Mouse (Mus musculus) liver, adult (tissue): Measurements from ENCODE around the gene Lrrc45.
"Not testable (repeated sequence)": the region's sequence is repeated elsewhere in the genome, so short reads cannot be mapped to it uniquely, and the experiment has no call there.

Experiments
- GATA4 ChIP-seq: IDR thresholded peaks from 2 replicates; pipeline ENCODE4 v1.6.1; 2014; ENCODE audit warnings: mild to moderate bottlenecking, low read length; ENCODE audit not compliant: insufficient replicate concordance

Gene Lrrc45

DNA sequence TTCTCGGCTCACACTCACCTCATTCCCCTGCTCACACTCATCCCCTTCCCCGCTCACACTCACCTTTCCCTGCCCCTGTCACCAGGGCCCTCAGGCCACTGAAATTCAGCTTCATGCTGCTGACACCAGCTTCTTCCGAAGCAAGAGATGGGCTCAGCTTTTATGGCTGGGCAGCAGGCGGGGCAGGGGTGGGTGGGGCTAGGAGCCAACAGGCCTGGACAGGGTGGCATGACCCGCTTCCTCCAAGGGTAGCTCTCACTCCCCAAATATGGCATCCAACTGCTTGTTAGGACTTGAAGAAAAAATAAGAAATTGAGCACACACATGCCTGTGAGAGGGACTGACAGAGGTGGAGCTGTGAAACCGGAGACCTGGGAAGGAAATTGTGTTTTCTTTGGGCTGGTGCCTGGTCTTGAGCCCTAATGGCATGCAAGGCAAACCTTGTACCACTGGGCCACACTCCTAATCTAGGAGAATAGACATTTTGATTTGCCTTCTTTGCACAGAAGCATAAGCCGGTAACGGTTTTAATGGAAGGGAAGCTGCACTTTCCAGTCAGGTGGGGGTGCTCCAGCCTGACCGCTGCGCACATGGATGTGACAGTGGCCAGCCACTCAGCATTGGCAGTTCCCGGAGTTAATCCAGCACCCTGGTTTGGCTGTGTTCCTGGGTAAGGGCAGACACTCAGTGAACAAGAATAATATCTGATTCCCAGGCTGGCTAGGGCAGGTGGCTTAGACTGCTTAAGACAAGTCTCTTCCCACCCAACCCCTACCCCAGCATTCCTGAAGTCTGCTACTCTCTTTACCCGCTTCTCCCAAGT lies 18.3 kb downstream of the Lrrc45 start, which contains the start of gene Cbr2:
Cbr2 (minus strand) TSS at position 257 of the 823 bp plus-strand sequence.
- no peak for TF ChIP-seq GATA4

DNA sequence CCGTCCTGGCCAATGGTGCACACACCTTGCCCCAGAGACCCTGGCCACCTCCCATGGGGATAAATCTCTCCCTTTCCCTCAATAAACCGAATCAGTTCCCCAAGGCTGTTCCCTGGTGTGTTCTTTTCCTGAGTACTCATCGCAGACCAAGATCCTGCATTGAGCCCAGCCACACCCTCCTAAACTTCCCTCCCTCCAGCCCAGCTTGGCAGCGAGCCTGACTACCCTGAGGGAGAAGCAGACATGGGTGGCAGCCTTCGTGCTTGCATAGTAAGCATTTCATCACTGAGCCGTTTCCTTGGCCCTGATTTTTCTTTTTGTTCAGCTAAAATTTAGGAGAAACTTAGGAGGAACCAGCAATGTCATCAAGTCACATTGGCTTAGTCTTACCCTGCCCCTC lies 19.8 kb downstream of the Lrrc45 start:
- TF ChIP-seq GATA4, result no peak

- TF ChIP-seq GATA4, result no peak
Observed at GRCm38 (mm10) chr11:120736424-120736823, 22.7 kb downstream of the Lrrc45 start.

DNA sequence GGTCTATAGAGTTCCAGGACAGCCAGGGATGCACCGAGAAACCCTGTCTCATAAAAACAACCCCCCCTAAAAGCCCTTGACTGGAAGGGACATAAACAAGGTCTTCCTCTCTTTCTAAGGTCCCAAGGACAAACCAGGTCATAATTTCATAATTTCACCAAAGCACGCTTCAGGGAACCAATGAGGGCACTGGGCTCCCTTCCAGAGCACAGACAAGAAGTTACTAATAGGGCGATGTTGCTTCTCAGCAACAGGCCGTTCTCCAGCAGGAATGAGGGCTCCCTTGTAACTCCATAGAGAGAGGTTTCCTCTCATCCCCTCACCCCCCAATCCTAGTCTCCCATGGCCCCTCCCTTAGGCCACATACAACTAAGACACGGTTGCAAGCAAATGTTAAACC lies 27.3 kb downstream of the Lrrc45 start:
- no peak for TF ChIP-seq GATA4

GRCm38 (mm10) chr11:120744121-120744701 lies 30.5 kb downstream of the Lrrc45 start:
- TF ChIP-seq GATA4, result no peak

DNA sequence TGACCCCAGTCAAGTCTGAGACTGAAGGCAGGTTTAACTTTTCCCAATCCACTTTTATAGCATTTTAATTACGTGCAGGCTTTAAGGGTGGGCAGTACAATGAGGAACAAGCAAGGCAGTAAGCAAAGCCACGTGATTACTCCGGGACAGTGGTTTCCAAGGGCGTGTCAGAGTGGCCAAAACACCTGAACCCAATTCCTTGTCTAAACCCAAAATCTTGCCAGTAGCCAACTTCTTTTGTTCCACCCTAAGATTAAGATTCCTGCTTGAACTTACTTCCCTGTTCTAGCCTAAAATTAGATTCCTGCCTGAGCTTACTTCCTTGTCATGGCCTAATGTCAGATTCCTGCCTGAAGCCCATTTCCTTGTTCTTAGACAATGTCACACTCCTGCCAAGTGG lies 34.2 kb downstream of the Lrrc45 start:
- TF ChIP-seq GATA4, result no peak

DNA sequence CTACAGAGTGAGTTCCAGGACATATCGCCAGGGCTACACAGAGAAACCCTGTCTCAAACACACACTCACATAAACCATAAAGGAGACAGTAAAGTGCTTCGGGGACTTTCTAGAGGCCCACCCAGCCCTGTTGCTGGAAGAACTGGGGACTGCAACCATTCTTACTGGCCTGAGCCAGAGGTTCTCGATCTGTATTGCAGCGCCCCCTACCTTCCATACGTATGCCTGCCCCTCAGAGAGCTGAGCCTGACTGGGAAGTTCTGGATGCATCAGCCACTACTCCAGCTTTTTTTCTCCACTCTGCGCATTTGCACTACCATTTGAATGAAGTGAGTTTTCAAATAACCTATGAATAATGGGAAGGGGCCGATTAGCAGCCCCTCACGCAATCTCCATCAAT lies 35.7 kb downstream of the Lrrc45 start:
- TF ChIP-seq GATA4, result no peak

DNA sequence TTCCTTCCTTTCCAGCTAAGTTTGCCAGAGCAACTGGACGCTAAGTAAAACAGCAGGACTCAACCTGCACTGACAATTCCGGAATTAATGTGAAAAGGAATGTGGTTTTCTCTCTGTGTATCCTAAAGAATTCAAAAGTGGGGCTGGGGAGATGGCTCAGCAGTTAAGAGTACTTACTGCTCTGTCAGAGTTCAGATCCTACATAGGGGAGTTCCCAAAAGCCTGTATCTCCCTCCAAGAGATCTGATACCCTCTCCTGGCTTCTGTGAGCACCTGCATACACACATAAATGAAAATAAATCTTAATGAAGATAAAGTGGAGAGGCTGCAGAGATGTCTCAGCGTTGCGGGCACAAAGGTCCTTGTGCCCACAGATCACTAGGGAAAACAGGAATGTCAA lies 37.9 kb downstream of the Lrrc45 start:
- TF ChIP-seq GATA4, result no peak

DNA sequence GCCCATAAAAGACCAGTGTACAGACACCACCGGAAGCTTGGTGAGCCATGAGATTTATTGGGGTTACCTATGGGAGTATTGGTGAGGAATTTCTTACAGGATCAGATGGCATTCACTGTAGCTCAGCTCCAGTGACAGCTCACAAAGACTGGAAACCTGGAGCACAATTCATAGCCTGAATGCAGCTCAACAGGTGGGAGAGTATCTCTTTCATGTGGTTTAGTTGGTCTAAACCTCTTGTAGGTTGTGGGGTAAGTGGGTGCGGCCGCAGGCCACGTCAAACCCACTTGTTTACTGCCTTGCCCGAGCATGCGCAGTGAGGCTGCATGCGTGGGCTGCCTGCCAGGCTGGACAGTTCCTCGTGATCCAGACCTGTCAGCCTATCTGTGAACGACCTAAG lies 46.5 kb downstream of the Lrrc45 start:
- no peak for TF ChIP-seq GATA4

- TF ChIP-seq GATA4, result no peak
Observed at GRCm38 (mm10) chr11:120761811-120762671, 48.3 kb downstream of the Lrrc45 start.

- not testable (repeated sequence) for TF ChIP-seq GATA4
Observed at GRCm38 (mm10) chr11:120762672-120763041, 48.9 kb downstream of the Lrrc45 start, which contains the start of gene Hmga1b. Gene Hmga1b (plus strand): TSS chr11:120762794.

DNA sequence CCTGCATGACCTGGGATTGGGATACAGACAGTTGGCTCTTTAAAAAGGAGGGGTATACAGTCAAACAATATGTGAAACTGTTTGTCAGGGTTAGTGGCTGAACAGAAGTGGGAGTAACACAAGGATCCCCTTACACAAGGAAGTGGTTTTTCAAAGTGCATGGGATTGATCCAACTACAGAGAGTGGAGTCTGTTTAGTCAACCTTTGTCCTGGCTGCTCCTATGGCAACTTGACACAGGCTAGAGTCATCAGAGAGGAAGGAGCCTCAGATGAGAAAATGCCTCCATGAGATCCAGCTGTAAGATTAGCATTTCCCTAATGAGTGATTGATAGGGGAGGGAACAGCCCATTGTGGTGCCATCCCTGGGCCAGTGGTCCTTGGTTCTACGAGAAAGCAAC lies 54.5 kb downstream of the Lrrc45 start:
- no peak for TF ChIP-seq GATA4
